Mouse (Mus musculus): ENCODE results near the gene Mboat7. TPM values are rescaled to one million over a fixed set of nuclear protein-coding genes. Genes with fewer than 3 reads are reported as not detected.

Gene Mboat7
- polyA plus RNA-seq, 1 experiment from 2014 or later = 103 TPM

GRCm38 (mm10) chr7:3629030-3629429 lies 64.3 kb downstream of the Mboat7 start:
- Histone ChIP-seq H3K9me3 (no peaks in the 10 kb centered on the region), H3K36me3 (replicated peaks) (peaks cover 7% of the 10 kb centered on the region), H3K27ac (peak overlapping the region; percentile 84), H3K4me1 (peaks cover 27% of the 10 kb centered on the region), H3K4me2 (peak overlapping the region; percentile 98), H3K9ac (peak overlapping the region; percentile 73), H3K27me3 (replicated peaks) (no peaks in the 10 kb centered on the region), H3K4me3 (peak overlapping the region; percentile 68)
- peak; percentile 75 for ATAC-seq (replicated peaks)
- 42% methylated on average over 4 of the region's 4 CpGs for WGBS

Small RNA genes lying within 50 kb of the gene (microRNA-seq; reads per million reads assigned to microRNA genes)
- 1.5 reads per million for gene Mir3572

Other genes starting within 250 kb of the Mboat7 start
- not detected in 2 replicates for gene Tarm1, start 190.9 kb downstream of the Mboat7 start, polyA plus RNA-seq (2015; fragmentation: Nextera tagmentation; extraction: Ambion mirVana)
- gene Oscar, start 77.4 kb downstream of the Mboat7 start, polyA plus RNA-seq (2015; fragmentation: Nextera tagmentation; extraction: Ambion mirVana) = 0.33 and 0.59 TPM in 2 replicates
- gene Ndufa3, start 76.2 kb downstream of the Mboat7 start, polyA plus RNA-seq (2015; fragmentation: Nextera tagmentation; extraction: Ambion mirVana) = 458 and 526 TPM in 2 replicates
- 38.2 and 40.7 TPM in 2 replicates for gene Tfpt, start 63.6 kb downstream of the Mboat7 start, polyA plus RNA-seq (2015; fragmentation: Nextera tagmentation; extraction: Ambion mirVana)
- 93.2 and 96.7 TPM in 2 replicates for gene Prpf31, start 63.5 kb downstream of the Mboat7 start, polyA plus RNA-seq (2015; fragmentation: Nextera tagmentation; extraction: Ambion mirVana)
- 47.6 and 48.4 TPM in 2 replicates for gene Cnot3, start 48.3 kb downstream of the Mboat7 start, polyA plus RNA-seq (2015; fragmentation: Nextera tagmentation; extraction: Ambion mirVana)
- gene Leng1, start 27.7 kb downstream of the Mboat7 start, polyA plus RNA-seq (2015; fragmentation: Nextera tagmentation; extraction: Ambion mirVana) = 13.7 and 15.6 TPM in 2 replicates
- 6.2 and 6.7 TPM in 2 replicates for gene Tmc4, start 16.0 kb downstream of the Mboat7 start, polyA plus RNA-seq (2015; fragmentation: Nextera tagmentation; extraction: Ambion mirVana)
- 301 and 329 TPM in 2 replicates for gene Tsen34, start 660 bp downstream of the Mboat7 start, polyA plus RNA-seq (2015; fragmentation: Nextera tagmentation; extraction: Ambion mirVana)
- 701 and 709 TPM in 2 replicates for gene Rps9, start 10.5 kb upstream of the Mboat7 start, polyA plus RNA-seq (2015; fragmentation: Nextera tagmentation; extraction: Ambion mirVana)
- gene Pirb, start 26.9 kb upstream of the Mboat7 start, polyA plus RNA-seq (2015; fragmentation: Nextera tagmentation; extraction: Ambion mirVana) = 0.33 and 0.43 TPM in 2 replicates
- not detected in 2 replicates for gene Gm15448, start 132.2 kb upstream of the Mboat7 start, polyA plus RNA-seq (2015; fragmentation: Nextera tagmentation; extraction: Ambion mirVana)
- gene Pira2, start 151.5 kb upstream of the Mboat7 start, polyA plus RNA-seq (2015; fragmentation: Nextera tagmentation; extraction: Ambion mirVana) = 0.12 TPM in 1 of 2 replicates, not detected in the other
- gene Gm14548, start 204.6 kb upstream of the Mboat7 start, polyA plus RNA-seq (2015; fragmentation: Nextera tagmentation; extraction: Ambion mirVana) = not detected in 2 replicates
- not detected in 2 replicates for gene Lilra6, start 222.0 kb upstream of the Mboat7 start, polyA plus RNA-seq (2015; fragmentation: Nextera tagmentation; extraction: Ambion mirVana)